Mouse (Mus musculus): ENCODE measurements around the gene Ptgdr2.

GRCm38 (mm10) chr19:10946506-10946905 lies 9.5 kb downstream of the Ptgdr2 start:
- no peak for TF ChIP-seq CTCF (IDR thresholded peaks at IDR 0.05; ENCODE audit: borderline replicate concordance, control insufficient read depth, extremely low read depth, insufficient read depth, low read length, poor library complexity)
- no peak for TF ChIP-seq POLR2A (IDR thresholded peaks at IDR 0.05; ENCODE audit: control insufficient read depth, extremely low read depth, insufficient read depth, low read length, poor library complexity)
